Comparison of ENCODE assay signal across 20 mouse cellular contexts in the genomic region with DNA sequence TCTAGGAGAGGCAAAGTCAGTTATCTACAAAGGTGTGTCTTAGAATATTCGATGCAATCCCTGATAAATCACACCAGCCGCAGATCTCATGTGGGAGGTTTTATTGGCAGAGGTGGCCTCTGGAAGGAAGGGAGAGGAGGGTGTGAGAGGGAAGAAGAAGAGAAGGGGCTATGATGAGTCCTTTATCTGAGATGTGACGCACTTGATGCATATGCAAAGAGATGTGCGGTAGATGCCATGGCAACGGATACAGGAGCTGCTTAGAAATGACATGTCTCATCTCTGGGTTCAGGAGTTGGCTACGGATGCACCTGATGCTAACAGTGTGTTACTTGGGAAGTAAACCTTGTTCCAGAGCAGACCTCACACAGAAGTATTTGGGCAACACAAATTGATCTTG.
DNase-seq lines count a peak whose midpoint lies in the region; ATAC-seq lines count a peak whose summit lies in the region.
"Had no signal": no experiment of that assay in that cellular context is flagged by ENCODE, and none has a peak within 500 bp of the region (broad histone marks: within the 10 kb centered on the region; RNA-seq: fewer than 3 reads in every experiment).

No protein-coding gene starts in this region.

- H3K27ac ChIP-seq in limb, embryonic 10.5 days, result no peak overlapping the region
- H3K27ac ChIP-seq: embryonic facial prominence, embryonic 15.5 days; hindbrain, embryonic 12.5 days; kidney, postnatal 0 days; layer of hippocampus, adult 2 months; limb, embryonic 15.5 days; macrophage; neural tube, embryonic 15.5 days had no signal

- H3K27me3 ChIP-seq in limb, embryonic 10.5 days (ENCODE audit: low read depth, poor library complexity, severe bottlenecking), result no peaks in the 10 kb centered on the region
- H3K27me3 ChIP-seq: embryonic facial prominence, embryonic 15.5 days; hindbrain, embryonic 12.5 days; limb, embryonic 15.5 days; neural tube, embryonic 15.5 days had no signal

- intact Hi-C loops in left cerebral cortex, postnatal 4 days (cut with DNase I), result no loop called here

- DNase-seq in left cerebral cortex, adult 11 months (ENCODE audit: low spot score), result peak; percentile 14
- DNase-seq in left cerebral cortex, postnatal 4 days, result no peak
- DNase-seq in left cerebral cortex, adult 18-20 months (ENCODE audit: low spot score in 2 of 2), result peak; percentile 8 to 25
- peak; percentile 19 for DNase-seq in right cerebral cortex, postnatal 25 days
- no peak for DNase-seq in limb, embryonic 10.5 days (ENCODE audit: low spot score)
- no peak for DNase-seq in cerebellum, adult 9-10 months
- DNase-seq: cerebellum, adult 18-20 months; heart, adult 11 months; lung, adult 18-20 months; retina, postnatal 1 day had no signal

- H3K9me3 ChIP-seq in limb, embryonic 10.5 days (replicated peaks), result no peaks in the 10 kb centered on the region
- H3K9me3 ChIP-seq: embryonic facial prominence, embryonic 15.5 days; G1E; hindbrain, embryonic 12.5 days; limb, embryonic 15.5 days; neural tube, embryonic 15.5 days had no signal

- WGBS in limb, embryonic 10.5 days, result 87% methylated on average over 6 of the region's 6 CpGs

- ATAC-seq in frontal cortex, adult (ENCODE audit: low TSS enrichment), result peak; percentile 93
- ATAC-seq: intestine, embryonic 16.5 days had no signal

- no peaks in the 10 kb centered on the region for H3K4me1 ChIP-seq in limb, embryonic 10.5 days
- H3K4me1 ChIP-seq: embryonic facial prominence, embryonic 15.5 days; hindbrain, embryonic 12.5 days; limb, embryonic 15.5 days; neural tube, embryonic 15.5 days had no signal

- H3K36me3 ChIP-seq in limb, embryonic 10.5 days, result no peaks in the 10 kb centered on the region
- H3K36me3 ChIP-seq: embryonic facial prominence, embryonic 15.5 days; G1E; hindbrain, embryonic 12.5 days; limb, embryonic 15.5 days; neural tube, embryonic 15.5 days had no signal

- no peak overlapping the region for H3K4me3 ChIP-seq in limb, embryonic 10.5 days
- H3K4me3 ChIP-seq: embryonic facial prominence, embryonic 15.5 days; hindbrain, embryonic 12.5 days; layer of hippocampus, adult 2 months; limb, embryonic 15.5 days; neural tube, embryonic 15.5 days had no signal

Comparison
In these comparisons a context has a peak if more than half of its experiments do, and no peak if none do; other contexts are left out.
1. DNase-seq: peak in left cerebral cortex, adult 11 months (single experiment), left cerebral cortex, adult 18-20 months (2 of 2) and right cerebral cortex, postnatal 25 days (single experiment); none in left cerebral cortex, postnatal 4 days (single experiment), limb, embryonic 10.5 days (single experiment) and cerebellum, adult 9-10 months (single experiment).